Mouse (Mus musculus) layer of hippocampus, postnatal 10 days (tissue): Measurements from ENCODE around the gene Gbp9. TPM values are rescaled to one million over a fixed set of nuclear protein-coding genes. Genes with fewer than 3 reads are reported as not detected.
"Not testable (repeated sequence)": the region's sequence is repeated elsewhere in the genome, so short reads cannot be mapped to it uniquely, and the experiment has no call there.

Experiments used
- DNase-seq, 2 experiments: peaks; one replicate each; pipeline ENCODE4 v3.0.0; 2021; ENCODE audit warnings: low spot score in 2 of 2
- long read RNA-seq: library from polyadenylated mRNA; stranded (forward); transcript quantifications from one replicate; pipeline ENCODE4 v2.0.0, GENCODE M21; 2023
- total RNA-seq, 2 experiments: library from RNA; stranded (reverse); gene quantifications; 2 replicates each; pipeline ENCODE4 v1.2.3; 2021

Gbp9 gene
- total RNA-seq = 1 to 10 TPM; 2.0 to 2.2 TPM
- long read RNA-seq, full-length matches to known transcripts = 1 of 1 reads
- long read RNA-seq, partial matches to known transcripts = 0 of 1 reads
- long read RNA-seq, other reads (novel, unspliced or antisense) = 0 of 1 reads

GRCm38 (mm10) chr5:105139409-105140088 lies at the start of gene Gbp9, which contains the start of the genes Gbp8 and Gbp4:
TSS of gene Gbp9 (minus strand) at chr5:105139539.
TSS of gene Gbp8 (minus strand) at chr5:105139540.
TSS of gene Gbp4 (minus strand) at chr5:105139586.
- not testable (repeated sequence) for DNase-seq

- no peak for DNase-seq
These were observed 42.1 kb upstream of the Gbp9 start for GRCm38 (mm10) chr5:105181446-105181845.

GRCm38 (mm10) chr5:105156582-105156981 lies 17.2 kb upstream of the Gbp9 start:
- DNase-seq = no peak

GRCm38 (mm10) chr5:105154049-105154448 lies 14.7 kb upstream of the Gbp9 start:
- DNase-seq = no peak

GRCm38 (mm10) chr5:105148062-105148461 lies 8.7 kb upstream of the Gbp9 start:
- not testable (repeated sequence) for DNase-seq

GRCm38 (mm10) chr5:105146447-105146846 lies 7.1 kb upstream of the Gbp9 start:
- DNase-seq = no peak

GRCm38 (mm10) chr5:105145731-105146130 lies 6.4 kb upstream of the Gbp9 start:
- DNase-seq = not testable (repeated sequence)

- not testable (repeated sequence) for DNase-seq
These were observed 911 bp upstream of the Gbp9 start for GRCm38 (mm10) chr5:105140089-105140810.

GRCm38 (mm10) chr5:105138906-105139305 lies 433 bp downstream of the Gbp9 start:
- DNase-seq = no peak

GRCm38 (mm10) chr5:105136706-105137304 lies 2.5 kb downstream of the Gbp9 start:
- not testable (repeated sequence) for DNase-seq

- DNase-seq = not testable (repeated sequence)
These were observed 17.6 kb downstream of the Gbp9 start for GRCm38 (mm10) chr5:105121731-105122130.

GRCm38 (mm10) chr5:105115740-105116139 lies 23.6 kb downstream of the Gbp9 start:
- no peak for DNase-seq

- DNase-seq = no peak
These were observed 24.6 kb downstream of the Gbp9 start for GRCm38 (mm10) chr5:105114696-105115095.

GRCm38 (mm10) chr5:105113656-105114055 lies 25.7 kb downstream of the Gbp9 start:
- DNase-seq = no peak

- DNase-seq = peak; percentile 6 to 16
These were observed 29.0 kb downstream of the Gbp9 start for GRCm38 (mm10) chr5:105110271-105110852.

GRCm38 (mm10) chr5:105109775-105110174 lies 29.6 kb downstream of the Gbp9 start:
- DNase-seq = not testable (repeated sequence)

- not testable (repeated sequence) for DNase-seq
These were observed 33.6 kb downstream of the Gbp9 start for GRCm38 (mm10) chr5:105105689-105106088.

GRCm38 (mm10) chr5:105081900-105082299 lies 57.4 kb downstream of the Gbp9 start:
- DNase-seq = no peak

GRCm38 (mm10) chr5:105068356-105068755 lies 71.0 kb downstream of the Gbp9 start:
- DNase-seq = not testable (repeated sequence)

GRCm38 (mm10) chr5:105064443-105064842 lies 74.9 kb downstream of the Gbp9 start:
- DNase-seq = not testable (repeated sequence)

GRCm38 (mm10) chr5:105063321-105063720 lies 76.0 kb downstream of the Gbp9 start:
- no peak for DNase-seq
